Mouse (Mus musculus): ENCODE measurements around the gene Tnfrsf14.

- no peak for TF ChIP-seq CTCF (IDR thresholded peaks at IDR 0.05; ENCODE audit: low read depth)
- no peak for TF ChIP-seq EP300 (IDR thresholded peaks at IDR 0.05; ENCODE audit: low read depth)
Measured at GRCm38 (mm10) chr4:154943323-154944039, 15.1 kb upstream of the Tnfrsf14 start.
